Mouse (Mus musculus): ENCODE data around the gene Olfr656. TPM values are rescaled to one million over a fixed set of nuclear protein-coding genes. Genes with fewer than 3 reads are reported as not detected.

Olfr656 gene
- not detected for total RNA-seq (2021)
- long read RNA-seq, experiment 1, result 0 reads
- long read RNA-seq, experiment 2, result 0 reads

- no peak for DNase-seq (ENCODE audit: low spot score in 2 of 2)
Measured at GRCm38 (mm10) chr7:104613655-104614054, at the start of gene Olfr656. Olfr656 (plus strand) TSS chr7:104613955.

- no peak for DNase-seq (ENCODE audit: low spot score in 2 of 2)
Measured at GRCm38 (mm10) chr7:104577014-104577413, 36.7 kb upstream of the Olfr656 start, which contains the start of gene Olfr653. Olfr653 (plus strand) TSS chr7:104577314.

GRCm38 (mm10) chr7:104580846-104581245 lies 32.9 kb upstream of the Olfr656 start:
- DNase-seq (ENCODE audit: low spot score in 2 of 2), result no peak

GRCm38 (mm10) chr7:104581429-104581828 lies 32.3 kb upstream of the Olfr656 start:
- no peak for DNase-seq (ENCODE audit: low spot score in 2 of 2)

GRCm38 (mm10) chr7:104586725-104587124 lies 27.0 kb upstream of the Olfr656 start, which contains the start of gene Olfr654:
Olfr654 (plus strand) TSS chr7:104587025.
- DNase-seq (ENCODE audit: low spot score in 2 of 2), result no peak

GRCm38 (mm10) chr7:104588274-104588673 lies 25.5 kb upstream of the Olfr656 start:
- no peak for DNase-seq (ENCODE audit: low spot score in 2 of 2)

- DNase-seq (ENCODE audit: low spot score in 2 of 2), result no peak
Measured at GRCm38 (mm10) chr7:104601679-104602078, 12.1 kb upstream of the Olfr656 start, which contains the start of gene Olfr655. Olfr655 (minus strand) TSS chr7:104601779.

- DNase-seq (ENCODE audit: low spot score in 2 of 2), result no peak
Measured at GRCm38 (mm10) chr7:104603173-104603572, 10.6 kb upstream of the Olfr656 start.

- DNase-seq (ENCODE audit: low spot score in 2 of 2), result no peak
Measured at GRCm38 (mm10) chr7:104604727-104605126, 9.0 kb upstream of the Olfr656 start.

GRCm38 (mm10) chr7:104624494-104624893 lies 10.7 kb downstream of the Olfr656 start, which contains the start of gene Olfr657:
Olfr657 (plus strand) TSS chr7:104624794.
- DNase-seq (ENCODE audit: low spot score in 2 of 2), result no peak

- peak; percentile 7 to 29 for DNase-seq (ENCODE audit: low spot score in 2 of 2)
Measured at GRCm38 (mm10) chr7:104646841-104647482, 33.2 kb downstream of the Olfr656 start, which contains the start of gene Olfr658. Olfr658 (minus strand) TSS chr7:104647305.

GRCm38 (mm10) chr7:104666453-104666852 lies 52.7 kb downstream of the Olfr656 start, which contains the start of gene Olfr659:
Olfr659 (plus strand) TSS chr7:104666753.
- DNase-seq (ENCODE audit: low spot score in 2 of 2), result no peak

Other genes starting within 250 kb of the Olfr656 start
- gene Trim30b, start 244.1 kb upstream of the Olfr656 start, total RNA-seq (2021), result under 1 TPM in 1 of 2 experiments, not detected in 1; 0.14 TPM
- gene Trim30c, start 213.1 kb upstream of the Olfr656 start, total RNA-seq (2021), result not detected
- gene Trim30a, start 148.8 kb upstream of the Olfr656 start, total RNA-seq (2021), result 1 to 10 TPM in 1 of 2 experiments, under 1 TPM in 1; 0.67 to 1.0 TPM
- gene Trim30d, start 106.1 kb upstream of the Olfr656 start, total RNA-seq (2021), result under 1 TPM; 0.59 to 0.88 TPM
- gene Olfr651, start 63.8 kb upstream of the Olfr656 start, total RNA-seq (2021), result not detected
- not detected for gene Olfr652, start 53.1 kb upstream of the Olfr656 start, total RNA-seq (2021)
- not detected for gene Olfr653, start 36.6 kb upstream of the Olfr656 start, total RNA-seq (2021)
- gene Olfr654, start 26.9 kb upstream of the Olfr656 start, total RNA-seq (2021), result not detected
- gene Olfr655, start 12.2 kb upstream of the Olfr656 start, total RNA-seq (2021), result not detected
- gene Olfr657, start 10.8 kb downstream of the Olfr656 start, total RNA-seq (2021), result not detected
- gene Olfr658, start 33.4 kb downstream of the Olfr656 start, total RNA-seq (2021), result not detected
- not detected for gene Olfr659, start 52.8 kb downstream of the Olfr656 start, total RNA-seq (2021)
- not detected for gene Olfr661, start 72.5 kb downstream of the Olfr656 start, total RNA-seq (2021)
- gene Usp17le, start 163.5 kb downstream of the Olfr656 start, total RNA-seq (2021), result not detected
- not detected for gene Usp17lb, start 228.6 kb downstream of the Olfr656 start, total RNA-seq (2021)
- gene Usp17la, start 243.1 kb downstream of the Olfr656 start, total RNA-seq (2021), result not detected

All from left cerebral cortex, adult 18-20 months (tissue).